Mouse (Mus musculus): ENCODE data around the gene Ick.

Ick gene

GRCm38 (mm10) chr9:78104973-78105372 lies 4.0 kb upstream of the Ick start:
- peak; percentile 63 for DNase-seq (ENCODE audit: low read depth, low spot score)

- DNase-seq (ENCODE audit: low read depth, low spot score), result peak; percentile 77
Measured at GRCm38 (mm10) chr9:78105501-78105932, 3.5 kb upstream of the Ick start.

- no peak for DNase-seq (ENCODE audit: low read depth, low spot score)
Measured at GRCm38 (mm10) chr9:78106821-78107220, 2.2 kb upstream of the Ick start.

- DNase-seq (ENCODE audit: low read depth, low spot score), result no peak
Measured at GRCm38 (mm10) chr9:78107582-78107911, 1.4 kb upstream of the Ick start.

- peak; percentile 82 for DNase-seq (ENCODE audit: low read depth, low spot score)
Measured at GRCm38 (mm10) chr9:78107912-78108795, 838 bp upstream of the Ick start.

GRCm38 (mm10) chr9:78109656-78110055 lies 664 bp downstream of the Ick start:
- no peak for DNase-seq (ENCODE audit: low read depth, low spot score)

- no peak for DNase-seq (ENCODE audit: low read depth, low spot score)
Measured at GRCm38 (mm10) chr9:78111456-78111855, 2.5 kb downstream of the Ick start.

- peak; percentile 69 for DNase-seq (ENCODE audit: low read depth, low spot score)
Measured at GRCm38 (mm10) chr9:78112770-78113537, 4.0 kb downstream of the Ick start.

GRCm38 (mm10) chr9:78113538-78113885 lies 4.5 kb downstream of the Ick start:
- DNase-seq (ENCODE audit: low read depth, low spot score), result no peak

- no peak for DNase-seq (ENCODE audit: low read depth, low spot score)
Measured at GRCm38 (mm10) chr9:78115746-78116145, 6.8 kb downstream of the Ick start.

GRCm38 (mm10) chr9:78117690-78118089 lies 8.7 kb downstream of the Ick start:
- no peak for DNase-seq (ENCODE audit: low read depth, low spot score)

- DNase-seq (ENCODE audit: low read depth, low spot score), result no peak
Measured at GRCm38 (mm10) chr9:78121358-78121757, 12.4 kb downstream of the Ick start.

GRCm38 (mm10) chr9:78121985-78122384 lies 13.0 kb downstream of the Ick start:
- DNase-seq (ENCODE audit: low read depth, low spot score), result no peak

GRCm38 (mm10) chr9:78122939-78123712 lies 14.1 kb downstream of the Ick start:
- DNase-seq (ENCODE audit: low read depth, low spot score), result no peak

- DNase-seq (ENCODE audit: low read depth, low spot score), result no peak
Measured at GRCm38 (mm10) chr9:78124297-78124696, 15.3 kb downstream of the Ick start.

GRCm38 (mm10) chr9:78126007-78126406 lies 17.0 kb downstream of the Ick start:
- no peak for DNase-seq (ENCODE audit: low read depth, low spot score)

GRCm38 (mm10) chr9:78126643-78127042 lies 17.7 kb downstream of the Ick start:
- DNase-seq (ENCODE audit: low read depth, low spot score), result no peak

- no peak for DNase-seq (ENCODE audit: low read depth, low spot score)
Measured at GRCm38 (mm10) chr9:78135658-78136057, 26.7 kb downstream of the Ick start.

- no peak for DNase-seq (ENCODE audit: low read depth, low spot score)
Measured at GRCm38 (mm10) chr9:78138044-78138676, 29.2 kb downstream of the Ick start.

- DNase-seq (ENCODE audit: low read depth, low spot score), result no peak
Measured at GRCm38 (mm10) chr9:78139463-78139862, 30.5 kb downstream of the Ick start.

GRCm38 (mm10) chr9:78146099-78146498 lies 37.1 kb downstream of the Ick start:
- no peak for DNase-seq (ENCODE audit: low read depth, low spot score)

- DNase-seq (ENCODE audit: low read depth, low spot score), result no peak
Measured at GRCm38 (mm10) chr9:78146627-78147026, 37.6 kb downstream of the Ick start.

All from c-Kit-negative CD71-positive TER-119-positive erythroid progenitor cells, embryonic 14.5 days (primary cell).